Mouse (Mus musculus) cerebellum, postnatal 25 days (tissue): Measurements from ENCODE around the gene Smarce1.

ENCODE experiments used
- DNase-seq, 2 experiments: peaks; one replicate each; pipeline ENCODE4 v3.0.0; 2021; ENCODE audit warnings: mixed read lengths in 2 of 2

The Smarce1 gene

GRCm38 (mm10) chr11:99168030-99168474, 62.8 kb downstream of the Smarce1 start:
- DNase-seq: no peak

- DNase-seq: no peak
Measured at GRCm38 (mm10) chr11:99167576-99167975, 63.2 kb downstream of the Smarce1 start.

GRCm38 (mm10) chr11:99166241-99166640, 64.6 kb downstream of the Smarce1 start:
- no peak for DNase-seq

- DNase-seq: no peak
Measured at GRCm38 (mm10) chr11:99165031-99165752, 65.6 kb downstream of the Smarce1 start.

- no peak for DNase-seq
Measured at GRCm38 (mm10) chr11:99162972-99163686, 67.7 kb downstream of the Smarce1 start.

- DNase-seq: no peak
Measured at GRCm38 (mm10) chr11:99161648-99162047, 69.2 kb downstream of the Smarce1 start.

- no peak for DNase-seq
Measured at GRCm38 (mm10) chr11:99160228-99160627, 70.6 kb downstream of the Smarce1 start.
